Mouse (Mus musculus) adrenal gland, postnatal 0 days (tissue): ENCODE measurements around the gene Gm5426. TPM values are rescaled to one million over a fixed set of nuclear protein-coding genes. Genes with fewer than 3 reads are reported as not detected.

Experiments
- microRNA-seq: library from miRNA; unstranded; fragments of <30 nt; microRNA quantifications from one replicate; pipeline ENCODE4, GENCODE M21; 2016; ENCODE audit warnings: borderline replicate concordance; ENCODE audit not compliant: insufficient number of aligned reads
- polyA plus RNA-seq: library from polyadenylated mRNA; unstranded; fragments of >200 nt; fragmentation: Nextera tagmentation; extraction: Ambion mirVana; gene quantifications from 2 replicates; pipeline ENCODE4 v1.2.1, GENCODE M21; 2015

The Gm5426 gene
- not detected in 2 replicates for polyA plus RNA-seq

DNA sequence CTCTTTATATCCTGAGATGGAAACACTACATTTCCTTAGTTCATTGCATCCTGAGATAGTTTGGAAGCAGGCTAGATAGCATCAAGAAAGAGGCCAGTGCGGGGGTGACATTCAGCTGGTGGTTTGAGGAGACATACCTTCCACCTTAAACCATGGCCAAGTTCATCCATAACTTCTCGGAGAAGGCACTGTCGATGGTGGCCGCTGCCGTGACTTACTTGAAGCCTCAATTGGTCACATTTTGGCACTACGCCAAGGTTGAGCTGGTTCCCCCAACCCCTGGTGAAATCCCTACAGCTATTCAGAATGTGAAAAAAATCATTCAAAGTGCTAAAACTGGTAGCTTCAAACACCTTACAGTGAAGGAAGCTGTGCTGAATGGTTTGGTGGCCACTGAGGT is at the start of gene Gm5426:
TSS of gene Gm5426 (plus strand) at position 153 of the 400 bp plus-strand sequence.

Small RNA genes within 50 kb of the gene (microRNA-seq; reads per million reads assigned to microRNA genes)
- gene Gm22913: not detected

Other genes with a start within 250 kb of the Gm5426 start
- gene Eea1, start 196.0 kb upstream of the Gm5426 start, polyA plus RNA-seq: 16.7 and 22.4 TPM in 2 replicates